Mouse (Mus musculus) hindbrain, embryonic 15.5 days (tissue): ENCODE measurements around the gene Lnx2. TPM values are rescaled to one million over a fixed set of nuclear protein-coding genes. Genes with fewer than 3 reads are reported as not detected.

Experiments used
- ATAC-seq: fragments of 200-750 bp; cut with Nextera tagmentation; 2 replicates; pipeline ENCODE4 v1.8.0; 2017; ENCODE audit warnings: low read depth, moderate number of reproducible peaks, moderate TSS enrichment; ENCODE audit not compliant: low FRiP score
- H3K27ac ChIP-seq: fragments of 300-500 bp; sonication (generic); replicated peaks from 2 replicates; pipeline ENCODE4 v1.5.1; 2015; ENCODE audit warnings: mild to moderate bottlenecking, inconsistent platforms
- H3K27me3 ChIP-seq: fragments of 300-500 bp; sonication (generic); 2 replicates; pipeline ENCODE4 v1.6.1; 2015; ENCODE audit warnings: control low read depth, inconsistent platforms
- H3K36me3 ChIP-seq: fragments of 300-500 bp; sonication (generic); 2 replicates; pipeline ENCODE4 v1.6.1; 2015; ENCODE audit warnings: control low read depth, inconsistent platforms
- H3K4me1 ChIP-seq: fragments of 300-500 bp; sonication (generic); replicated peaks from 2 replicates; pipeline ENCODE4 v1.6.1; 2015; ENCODE audit warnings: control low read depth, inconsistent platforms
- H3K4me2 ChIP-seq: fragments of 300-500 bp; sonication (generic); 2 replicates; pipeline ENCODE4 v1.6.1; 2015; ENCODE audit warnings: moderate library complexity, mild to moderate bottlenecking, inconsistent platforms
- H3K4me3 ChIP-seq: fragments of 300-500 bp; sonication (generic); 2 replicates; pipeline ENCODE4 v1.5.1; 2015; ENCODE audit warnings: mild to moderate bottlenecking, inconsistent platforms
- H3K9ac ChIP-seq: fragments of 300-500 bp; sonication (generic); 2 replicates; pipeline ENCODE4 v1.6.1; 2015; ENCODE audit warnings: inconsistent platforms
- H3K9me3 ChIP-seq: fragments of 300-500 bp; sonication (generic); 2 replicates; pipeline ENCODE4 v1.6.1; 2016; ENCODE audit warnings: control low read depth, inconsistent platforms
- WGBS: fragments of 180-500 bp; shearing (Covaris S2); methylation state at CpG from one replicate; pipeline ENCODE4 v1.1.7; 2015; 5-methylcytosine and 5-hydroxymethylcytosine counted together
- polyA plus RNA-seq: library from polyadenylated mRNA; unstranded; fragments of >200 nt; fragmentation: Nextera tagmentation; extraction: Ambion mirVana; gene quantifications from 2 replicates; pipeline ENCODE4 v1.2.1, GENCODE M21; 2015

Lnx2 gene
- polyA plus RNA-seq, 1 experiment from 2014 or later: 6.5 TPM

DNA sequence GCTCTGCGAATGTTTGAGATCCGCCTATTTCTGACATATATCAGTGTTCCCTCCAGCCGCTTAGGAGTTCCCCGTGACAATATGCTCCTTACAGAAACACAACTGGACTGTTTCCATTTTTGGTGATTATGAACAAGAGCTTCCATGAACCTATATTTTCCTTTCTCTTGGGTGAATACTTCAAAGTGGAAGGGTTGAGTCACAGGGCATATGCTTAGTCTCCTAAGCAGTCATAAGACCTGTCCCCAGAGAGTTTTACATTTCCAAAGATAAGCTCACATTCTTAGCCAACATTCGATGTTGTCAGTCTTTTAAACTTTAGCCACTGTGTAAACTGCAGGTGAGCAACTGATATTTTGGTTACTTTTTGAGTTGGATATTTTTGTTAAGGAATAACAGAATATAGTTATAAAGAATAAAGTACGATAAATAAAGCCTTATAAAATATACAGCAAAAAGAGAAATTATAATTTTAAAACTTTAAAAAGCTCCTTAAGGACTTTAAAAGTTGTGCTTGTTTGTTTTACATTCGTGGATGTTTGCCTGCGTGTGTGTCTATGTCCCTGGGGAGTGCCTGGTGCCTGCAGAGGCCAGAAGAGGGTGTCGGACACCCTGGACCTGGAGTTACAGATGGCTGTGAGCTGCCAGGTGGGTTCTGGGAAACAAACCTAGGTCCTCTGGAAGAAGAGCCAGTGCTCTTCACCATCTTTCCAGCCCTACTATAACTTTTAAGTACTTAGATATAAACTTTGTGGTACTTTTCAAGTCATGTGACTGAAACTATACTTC lies 18.6 kb downstream of the Lnx2 start:
- Histone ChIP-seq H3K9me3 (no peaks in the 10 kb centered on the region), H3K4me3 (no peak overlapping the region), H3K9ac (no peak overlapping the region), H3K27me3 (no peaks in the 10 kb centered on the region), H3K4me2 (no peak overlapping the region), H3K27ac (no peak overlapping the region), H3K4me1 (0 out of 2 replicates have a peak, but pooled peaks cover 3% of the 10 kb centered on the region), H3K36me3 (no peaks in the 10 kb centered on the region)
- ATAC-seq: no peak
- WGBS: 85% methylated on average over 9 of the region's 9 CpGs

GRCm38 (mm10) chr5:147056712-147057290 lies 19.6 kb downstream of the Lnx2 start:
- peaks cover 11% of the 10 kb centered on the region; the same call in 1 of the 2 replicates for H3K4me1 ChIP-seq
- H3K36me3 ChIP-seq: no peaks in the 10 kb centered on the region
- no peak overlapping the region for H3K4me2 ChIP-seq
- no peak overlapping the region for H3K27ac ChIP-seq
- no peak overlapping the region for H3K9ac ChIP-seq
- WGBS: 91% methylated on average over 10 of the region's 10 CpGs
- H3K27me3 ChIP-seq: no peaks in the 10 kb centered on the region
- no peak for ATAC-seq
- no peaks in the 10 kb centered on the region for H3K9me3 ChIP-seq
- H3K4me3 ChIP-seq: no peak overlapping the region

GRCm38 (mm10) chr5:147055572-147056245 lies 20.7 kb downstream of the Lnx2 start:
- no peak for ATAC-seq
- no peaks in the 10 kb centered on the region for H3K27me3 ChIP-seq
- no peak overlapping the region for H3K9ac ChIP-seq
- no peak overlapping the region for H3K4me2 ChIP-seq
- H3K36me3 ChIP-seq: no peaks in the 10 kb centered on the region
- 90% methylated on average over 6 of the region's 6 CpGs for WGBS
- no peak overlapping the region for H3K27ac ChIP-seq
- H3K9me3 ChIP-seq: no peaks in the 10 kb centered on the region
- peaks cover 18% of the 10 kb centered on the region for H3K4me1 ChIP-seq
- no peak overlapping the region for H3K4me3 ChIP-seq

- Histone ChIP-seq H3K4me3 (no peak overlapping the region), H3K4me1 (peaks cover 18% of the 10 kb centered on the region), H3K4me2 (no peak overlapping the region), H3K9me3 (no peaks in the 10 kb centered on the region), H3K27ac (no peak overlapping the region), H3K9ac (no peak overlapping the region), H3K27me3 (no peaks in the 10 kb centered on the region), H3K36me3 (no peaks in the 10 kb centered on the region)
- 75% methylated on average over 2 of the region's 2 CpGs for WGBS
- ATAC-seq: no peak
These were observed 21.6 kb downstream of the Lnx2 start for GRCm38 (mm10) chr5:147054747-147055270.

DNA sequence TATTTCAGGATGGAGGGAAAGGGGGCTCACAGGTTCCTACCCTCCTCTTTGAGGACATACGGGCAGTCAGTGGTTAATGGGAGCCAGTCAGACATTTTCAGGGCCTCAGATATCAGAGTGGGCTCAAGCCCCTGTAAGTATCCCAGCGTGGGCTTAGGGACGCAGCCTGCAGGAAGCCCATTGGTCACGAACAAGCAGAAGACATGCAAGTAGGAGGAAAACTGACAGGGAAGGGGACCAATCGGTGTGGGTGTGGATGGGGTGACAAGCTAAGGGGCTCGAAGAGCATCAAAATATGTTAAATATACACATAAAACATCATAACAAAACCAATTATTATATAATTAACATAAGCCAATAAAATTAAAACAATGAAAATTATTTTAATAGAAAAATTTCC lies 22.1 kb downstream of the Lnx2 start:
- Histone ChIP-seq H3K9me3 (no peaks in the 10 kb centered on the region), H3K36me3 (no peaks in the 10 kb centered on the region), H3K27ac (no peak overlapping the region), H3K9ac (no peak overlapping the region), H3K4me3 (no peak overlapping the region), H3K4me1 (peaks cover 18% of the 10 kb centered on the region), H3K4me2 (no peak overlapping the region), H3K27me3 (no peaks in the 10 kb centered on the region)
- no peak for ATAC-seq
- 87% methylated on average over 6 of the region's 6 CpGs for WGBS

- Histone ChIP-seq H3K27me3 (no peaks in the 10 kb centered on the region), H3K9ac (no peak overlapping the region), H3K4me3 (no peak overlapping the region), H3K4me2 (no peak overlapping the region), H3K27ac (no peak overlapping the region), H3K9me3 (no peaks in the 10 kb centered on the region), H3K36me3 (no peaks in the 10 kb centered on the region), H3K4me1 (peaks cover 18% of the 10 kb centered on the region)
- 88% methylated on average over 3 of the region's 3 CpGs for WGBS
- ATAC-seq: no peak
These were observed 22.9 kb downstream of the Lnx2 start for GRCm38 (mm10) chr5:147053481-147053880.

- no peak overlapping the region for H3K4me3 ChIP-seq
- WGBS: 84% methylated on average over 6 of the region's 6 CpGs
- H3K9me3 ChIP-seq: no peaks in the 10 kb centered on the region
- peaks cover 18% of the 10 kb centered on the region for H3K4me1 ChIP-seq
- H3K27me3 ChIP-seq: no peaks in the 10 kb centered on the region
- no peak overlapping the region for H3K27ac ChIP-seq
- H3K9ac ChIP-seq: no peak overlapping the region
- no peak for ATAC-seq
- no peaks in the 10 kb centered on the region for H3K36me3 ChIP-seq
- no peak overlapping the region for H3K4me2 ChIP-seq
These were observed 23.3 kb downstream of the Lnx2 start for GRCm38 (mm10) chr5:147053071-147053470.

DNA sequence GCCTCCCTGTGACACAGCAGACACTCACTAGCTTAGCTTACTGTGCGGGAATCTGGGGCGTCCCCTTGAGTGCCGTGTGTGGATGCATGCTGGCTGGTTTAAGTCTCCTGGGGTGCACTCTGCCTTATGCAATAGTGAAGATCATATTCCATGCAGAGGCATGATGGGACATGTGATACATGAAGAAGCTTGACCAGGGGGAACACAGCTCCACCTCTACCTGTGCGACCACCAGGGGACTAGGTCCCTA lies 24.2 kb downstream of the Lnx2 start:
- no peak overlapping the region for H3K27ac ChIP-seq
- no peaks in the 10 kb centered on the region for H3K27me3 ChIP-seq
- no peak overlapping the region for H3K4me3 ChIP-seq
- no peaks in the 10 kb centered on the region for H3K9me3 ChIP-seq
- no peak overlapping the region for H3K4me2 ChIP-seq
- no peaks in the 10 kb centered on the region for H3K36me3 ChIP-seq
- H3K4me1 ChIP-seq: peaks cover 18% of the 10 kb centered on the region
- no peak overlapping the region for H3K9ac ChIP-seq
- ATAC-seq: no peak
- WGBS: 56% methylated on average over 4 of the region's 4 CpGs

DNA sequence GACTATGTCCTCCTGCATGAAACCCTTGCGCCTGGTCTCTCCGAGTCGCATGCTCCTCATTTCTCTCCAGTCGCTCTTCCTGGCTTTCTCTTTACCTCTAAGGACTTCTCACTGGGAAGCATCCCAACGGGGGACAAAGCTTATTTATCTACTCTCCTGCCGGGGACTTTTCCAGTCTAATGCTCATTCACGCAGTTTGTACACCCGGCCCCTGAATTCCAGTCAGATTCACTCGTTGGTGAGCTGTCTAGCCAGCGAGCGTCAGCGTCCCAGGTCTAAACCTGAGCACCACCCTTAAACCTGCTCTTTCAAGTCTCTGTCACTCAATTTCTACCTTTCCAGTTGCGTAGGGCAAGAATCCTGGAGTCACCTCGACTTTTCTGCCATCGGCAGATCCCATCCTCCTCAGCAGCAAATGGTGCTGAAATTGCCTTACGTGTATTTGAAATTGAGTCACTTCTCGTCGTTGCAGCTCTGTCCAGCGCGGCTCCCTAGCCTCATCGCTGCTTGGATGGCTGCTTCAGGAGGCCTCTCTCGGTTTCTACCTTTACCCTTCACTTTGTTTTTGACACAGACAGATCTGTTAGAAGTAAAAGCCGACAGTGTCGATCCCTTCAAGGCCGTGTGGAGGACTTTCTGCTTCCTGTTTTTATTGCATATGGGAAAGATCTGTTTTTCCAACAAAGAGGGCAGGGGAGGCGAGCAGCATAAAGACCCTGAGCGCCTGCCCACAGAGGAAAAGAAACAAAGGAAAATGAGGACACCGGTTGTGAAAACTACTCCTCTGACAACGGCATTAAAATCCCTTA lies 24.7 kb downstream of the Lnx2 start:
- Histone ChIP-seq H3K9ac (no peak overlapping the region), H3K36me3 (no peaks in the 10 kb centered on the region), H3K4me3 (no peak overlapping the region), H3K4me1 (peaks cover 18% of the 10 kb centered on the region), H3K27ac (no peak overlapping the region), H3K27me3 (no peaks in the 10 kb centered on the region), H3K9me3 (no peaks in the 10 kb centered on the region), H3K4me2 (no peak overlapping the region)
- no peak for ATAC-seq
- 54% methylated on average over 29 of the region's 29 CpGs for WGBS

GRCm38 (mm10) chr5:147050816-147051499 lies 25.4 kb downstream of the Lnx2 start:
- H3K27ac ChIP-seq: no peak overlapping the region
- H3K4me2 ChIP-seq: no peak overlapping the region
- no peak overlapping the region for H3K9ac ChIP-seq
- H3K36me3 ChIP-seq: no peaks in the 10 kb centered on the region
- no peak for ATAC-seq
- WGBS: 82% methylated on average over 13 of the region's 13 CpGs
- no peak overlapping the region for H3K4me3 ChIP-seq
- H3K27me3 ChIP-seq: no peaks in the 10 kb centered on the region
- H3K4me1 ChIP-seq: peaks cover 18% of the 10 kb centered on the region
- H3K9me3 ChIP-seq: no peaks in the 10 kb centered on the region

- H3K4me3 ChIP-seq: no peak overlapping the region
- no peaks in the 10 kb centered on the region for H3K27me3 ChIP-seq
- ATAC-seq: no peak
- H3K9me3 ChIP-seq: no peaks in the 10 kb centered on the region
- WGBS: 83% methylated on average over 19 of the region's 19 CpGs
- no peaks in the 10 kb centered on the region for H3K36me3 ChIP-seq
- no peak overlapping the region for H3K4me2 ChIP-seq
- H3K4me1 ChIP-seq: peaks cover 17% of the 10 kb centered on the region
- H3K27ac ChIP-seq: no peak overlapping the region
- no peak overlapping the region for H3K9ac ChIP-seq
These were observed 26.7 kb downstream of the Lnx2 start for GRCm38 (mm10) chr5:147049544-147050209.
